Mouse (Mus musculus): ENCODE data around the gene Tubb4a.

GRCm38 (mm10) chr17:57110005-57110404 lies 22.4 kb upstream of the Tubb4a start:
- no peak for TF ChIP-seq JUN (IDR thresholded peaks at IDR 0.05; ENCODE audit: insufficient read depth, low read depth, low read length)
- TF ChIP-seq MAFK (IDR thresholded peaks at IDR 0.05; ENCODE audit: insufficient replicate concordance, low read length) = no peak
- TF ChIP-seq MAX (IDR thresholded peaks at IDR 0.05; ENCODE audit: low read length) = no peak
- no peak for TF ChIP-seq USF2 (conservative IDR thresholded peaks at IDR 0.05; ENCODE audit: low read depth, low read length)
- TF ChIP-seq CTCF (conservative IDR thresholded peaks at IDR 0.05 in 1 of 2, IDR thresholded peaks at IDR 0.05 in 1 of 2; ENCODE audit: low read depth in 2 of 2, low read length in 2 of 2) = no peak

Data from CH12.LX (cell line).